Mouse (Mus musculus): ENCODE results near the gene Fth1.

Fth1 gene

GRCm38 (mm10) chr19:10022414-10023303 is 42.3 kb downstream of the Fth1 start:
- peak; percentile 66 for DNase-seq (ENCODE audit: low spot score)

GRCm38 (mm10) chr19:10023304-10023758 is 42.9 kb downstream of the Fth1 start:
- DNase-seq (ENCODE audit: low spot score) = no peak

GRCm38 (mm10) chr19:10025169-10025875 is 44.9 kb downstream of the Fth1 start:
- peak; percentile 87 for DNase-seq (ENCODE audit: low spot score)

GRCm38 (mm10) chr19:10029746-10030145 is 49.3 kb downstream of the Fth1 start:
- DNase-seq (ENCODE audit: low spot score) = no peak

GRCm38 (mm10) chr19:10033211-10033973 is 53.0 kb downstream of the Fth1 start:
- DNase-seq (ENCODE audit: low spot score) = no peak

- DNase-seq (ENCODE audit: low spot score) = no peak
These were observed 54.0 kb downstream of the Fth1 start for GRCm38 (mm10) chr19:10034356-10034755.

All from testis, postnatal 10 days (tissue).